Mouse (Mus musculus) brown adipose tissue, adult 24 weeks (tissue): Measurements from ENCODE around the gene Foxp1. TPM values are rescaled to one million over a fixed set of nuclear protein-coding genes. Genes with fewer than 3 reads are reported as not detected.

Source experiments
- H3K27ac ChIP-seq: fragments of 200-500 bp; replicated peaks from 2 replicates; pipeline ENCODE4 v1.5.1; 2012; ENCODE audit warnings: low read depth, mild to moderate bottlenecking, low read length
- H3K4me1 ChIP-seq: fragments of 200-500 bp; 2 replicates; pipeline ENCODE4 v1.6.1; 2012; ENCODE audit warnings: low read length, mixed read lengths; ENCODE audit not compliant: control insufficient read depth, insufficient read depth, insufficient read length
- H3K4me3 ChIP-seq: fragments of 200-500 bp; 2 replicates; pipeline ENCODE4 v1.5.1; 2012; ENCODE audit warnings: low read depth, mild to moderate bottlenecking, low read length, moderate library complexity; ENCODE audit not compliant: insufficient read depth
- polyA plus RNA-seq: library from polyadenylated mRNA; stranded (reverse); fragments of >200 nt; gene quantifications from 2 replicates; pipeline ENCODE4 v1.2.4, GENCODE M21; 2012; ENCODE audit not compliant: missing spikeins, insufficient read depth, insufficient read length

The Foxp1 gene
- polyA plus RNA-seq, 1 experiment, result 10.1 TPM

DNA sequence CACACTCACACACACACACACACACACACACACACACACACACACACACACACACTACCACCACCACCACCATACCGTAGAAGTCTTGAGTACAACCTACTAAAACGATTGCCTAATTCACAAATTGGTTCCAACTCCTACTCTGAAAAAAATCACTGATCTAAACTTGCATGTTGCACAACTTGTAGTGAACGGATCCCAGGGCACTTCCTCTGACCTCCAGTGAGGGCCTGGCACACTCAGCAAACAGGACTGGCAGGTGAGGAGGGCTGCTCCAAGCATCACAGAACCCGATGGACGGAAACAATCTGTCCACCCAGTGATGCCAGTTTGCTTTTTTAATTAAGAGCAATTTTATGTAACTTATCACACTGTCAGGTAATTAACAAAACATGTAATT lies 269.7 kb downstream of the Foxp1 start:
- Histone ChIP-seq H3K4me3 (no peak overlapping the region), H3K4me1 (0 out of 2 replicates have a peak, but pooled peaks cover 3% of the 10 kb centered on the region), H3K27ac (no peak overlapping the region)

DNA sequence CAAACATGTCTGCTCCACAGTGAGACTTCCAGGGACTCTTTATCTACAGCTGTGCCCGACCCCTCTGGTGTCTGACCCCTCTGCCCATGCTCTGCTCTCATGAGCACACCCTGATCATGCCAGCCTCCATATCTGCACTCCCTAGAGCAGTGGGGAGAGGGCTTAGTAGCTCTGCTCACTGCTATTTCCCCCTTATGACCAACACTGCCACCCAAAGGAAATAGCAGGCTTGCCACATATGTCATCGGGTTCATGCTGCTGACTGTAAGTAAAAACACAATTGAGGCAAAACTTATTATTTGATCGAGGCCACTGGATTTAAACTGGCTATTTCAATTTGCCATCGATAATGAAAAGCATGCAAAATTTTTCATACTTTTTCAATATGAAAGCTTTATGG lies 270.6 kb downstream of the Foxp1 start:
- H3K27ac ChIP-seq, result no peak overlapping the region
- no peak overlapping the region for H3K4me3 ChIP-seq
- H3K4me1 ChIP-seq, result 0 out of 2 replicates have a peak, but pooled peaks cover 3% of the 10 kb centered on the region

DNA sequence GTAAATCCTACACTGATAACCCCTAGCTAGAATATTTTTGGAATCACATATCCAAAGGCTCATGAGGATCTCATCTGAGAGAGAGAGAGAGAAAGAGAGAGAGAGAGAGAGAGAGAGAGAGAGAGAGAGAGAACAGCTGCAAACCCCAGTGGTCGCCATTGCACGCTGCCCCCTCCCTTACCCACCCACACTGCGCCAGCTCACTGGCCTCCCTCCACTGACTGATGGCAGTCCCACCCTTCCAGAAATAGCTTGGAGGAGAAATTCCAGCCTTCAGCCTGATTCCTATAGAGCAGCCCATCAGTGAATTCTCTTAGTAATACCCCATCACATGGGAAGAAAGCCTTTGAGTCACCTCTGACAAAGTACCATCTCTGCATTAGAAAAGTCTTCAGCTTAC lies 271.3 kb downstream of the Foxp1 start:
- H3K27ac ChIP-seq, result no peak overlapping the region

DNA sequence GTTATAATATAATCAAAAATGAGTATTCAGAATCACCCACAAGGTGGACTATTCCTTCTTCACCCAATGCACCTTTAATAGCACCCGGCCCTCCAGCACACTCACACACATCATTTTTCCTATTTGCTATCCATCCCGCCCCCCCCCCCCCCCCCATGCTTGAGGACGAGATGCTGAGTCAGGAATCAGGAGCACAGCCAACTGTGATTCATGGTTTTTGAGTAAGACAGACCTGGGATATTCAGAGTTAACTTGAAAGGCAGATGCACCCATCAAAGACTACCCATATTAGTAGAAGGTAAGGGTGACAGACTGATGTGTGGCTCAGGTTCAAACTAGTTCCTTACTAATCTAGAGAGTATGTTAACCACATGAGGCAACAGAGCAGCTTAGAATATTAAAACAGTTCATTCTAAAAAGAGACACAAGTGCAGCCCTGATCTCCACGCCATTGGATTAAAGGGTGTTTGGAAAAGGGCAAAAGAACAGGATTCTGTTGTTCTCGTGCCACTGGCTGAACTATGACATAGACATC lies 273.0 kb downstream of the Foxp1 start:
- 0 out of 2 replicates have a peak, but pooled peaks cover 3% of the 10 kb centered on the region for H3K4me1 ChIP-seq
- no peak overlapping the region for H3K27ac ChIP-seq
- H3K4me3 ChIP-seq, result no peak overlapping the region

More for the DNA sequence above, 271.3 kb downstream of the Foxp1 start:
- Histone ChIP-seq H3K4me1 (0 out of 2 replicates have a peak, but pooled peaks cover 3% of the 10 kb centered on the region), H3K4me3 (no peak overlapping the region)

DNA sequence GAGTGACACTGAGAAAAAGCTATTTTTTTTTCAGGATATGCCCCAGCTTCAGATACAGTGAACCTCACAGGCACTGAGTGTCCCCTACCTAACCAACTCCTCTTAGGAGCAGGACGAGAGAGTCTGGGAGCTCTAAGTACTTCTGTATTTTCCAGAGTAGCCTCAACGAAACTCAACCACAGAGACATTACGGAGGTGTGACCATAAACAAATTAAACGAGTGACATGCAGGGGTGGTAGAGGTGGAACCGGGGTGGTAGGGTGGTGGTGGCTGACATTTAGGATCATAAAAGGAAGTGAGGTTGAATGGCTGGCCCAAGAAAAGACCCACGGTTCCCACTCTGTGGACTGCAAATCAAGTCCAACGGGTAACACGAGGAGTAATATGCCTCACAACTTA lies 274.1 kb downstream of the Foxp1 start:
- 0 out of 2 replicates have a peak, but pooled peaks cover 3% of the 10 kb centered on the region for H3K4me1 ChIP-seq
- H3K27ac ChIP-seq, result no peak overlapping the region
- no peak overlapping the region for H3K4me3 ChIP-seq

DNA sequence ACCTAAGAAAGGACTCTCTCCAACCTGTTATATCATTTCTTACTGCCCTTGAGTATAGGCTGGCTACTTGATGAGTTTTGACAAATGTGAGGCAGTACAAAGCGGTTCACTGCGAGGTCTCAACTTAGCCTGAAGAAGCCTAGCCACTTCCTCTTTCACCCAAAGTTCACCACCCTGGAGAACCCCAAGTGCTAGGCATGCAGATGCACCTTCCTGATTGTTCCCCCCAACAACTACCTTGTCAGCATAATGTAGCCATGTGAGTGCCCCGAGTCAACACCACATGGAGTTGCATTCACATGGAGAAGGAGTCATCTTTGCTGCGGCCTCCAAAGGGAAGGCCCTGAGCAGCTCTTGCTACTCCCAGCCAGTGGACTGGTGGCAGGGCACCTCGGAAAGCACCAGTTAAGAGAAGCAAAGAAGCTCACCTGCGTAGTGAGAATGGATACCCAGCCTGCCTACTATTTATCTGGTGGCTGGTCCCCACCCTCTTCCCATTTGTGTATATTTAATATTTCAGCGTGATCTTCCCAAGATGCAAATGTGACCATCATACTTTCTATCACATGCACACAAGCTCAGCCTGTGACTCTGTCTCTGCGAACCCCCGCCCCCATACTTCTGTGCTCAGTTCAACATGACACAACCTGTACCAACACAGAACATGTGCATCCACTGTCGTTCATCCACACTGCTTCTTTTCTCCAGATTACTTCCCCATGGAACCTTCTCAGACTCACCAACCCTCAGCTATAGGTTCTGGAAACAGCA lies 280.7 kb downstream of the Foxp1 start:
- Histone ChIP-seq H3K27ac (no peak overlapping the region), H3K4me3 (no peak overlapping the region), H3K4me1 (no peaks in the 10 kb centered on the region)

DNA sequence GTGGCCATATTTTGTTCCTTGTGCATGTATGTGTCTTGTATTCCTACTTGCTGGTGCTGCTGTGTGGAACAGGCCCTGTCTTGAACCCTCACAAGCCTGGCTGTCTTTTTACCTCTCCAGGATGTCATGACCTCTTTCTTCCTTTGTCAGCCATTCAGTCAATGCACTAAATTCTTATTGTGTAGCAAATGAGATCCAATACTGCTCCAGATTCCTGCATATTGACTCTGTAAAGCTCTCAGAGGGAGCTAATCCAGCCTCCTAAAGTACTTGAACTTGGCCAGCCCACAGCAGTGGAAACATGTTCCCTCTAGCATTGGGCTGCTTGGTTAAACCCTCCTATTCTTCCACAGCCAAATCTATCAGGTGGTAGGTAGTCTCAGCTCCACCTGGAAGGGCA lies 281.8 kb downstream of the Foxp1 start:
- H3K27ac ChIP-seq, result no peak overlapping the region
- H3K4me1 ChIP-seq, result no peaks in the 10 kb centered on the region
- no peak overlapping the region for H3K4me3 ChIP-seq

DNA sequence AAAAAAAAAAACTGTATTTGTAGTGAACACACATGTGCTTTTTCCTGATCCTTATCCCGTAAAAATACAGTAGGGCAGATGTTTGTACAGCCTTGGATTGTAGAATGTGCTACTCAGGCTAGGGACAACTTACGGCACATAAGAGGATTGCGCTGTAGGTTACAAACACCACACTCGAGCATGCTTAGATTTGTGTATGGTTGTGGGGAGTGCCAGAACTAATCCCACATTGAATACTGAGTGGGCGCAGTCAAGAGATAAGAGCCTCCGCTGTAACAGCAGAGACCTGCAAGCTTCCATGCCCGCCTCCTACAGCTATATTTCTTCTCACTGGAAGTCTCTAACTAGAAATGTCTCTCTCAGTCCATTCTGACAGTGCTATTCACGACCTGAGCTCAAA lies 286.9 kb downstream of the Foxp1 start:
- Histone ChIP-seq H3K4me3 (no peak overlapping the region), H3K27ac (no peak overlapping the region), H3K4me1 (no peaks in the 10 kb centered on the region)

DNA sequence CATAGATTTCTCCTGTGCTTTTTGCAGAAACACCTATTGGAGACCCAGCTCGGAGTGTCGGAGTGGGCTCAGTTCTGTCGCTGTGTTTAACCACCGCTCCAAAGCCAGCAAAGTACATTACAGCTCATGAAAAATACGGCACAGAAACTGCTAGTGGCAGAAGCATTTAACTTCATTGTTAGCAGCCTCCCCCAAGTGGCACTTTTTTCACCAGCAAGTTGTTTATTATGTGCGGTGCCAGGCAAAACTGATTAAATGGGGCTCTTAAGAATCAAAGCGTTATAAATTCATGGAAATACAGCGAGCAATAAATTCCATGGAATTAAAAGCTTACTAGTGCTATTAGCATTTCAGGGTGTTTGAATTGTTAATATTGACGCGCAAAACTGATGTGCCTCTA lies 289.1 kb downstream of the Foxp1 start:
- peaks cover 2% of the 10 kb centered on the region; the same call in 1 of the 2 replicates for H3K4me1 ChIP-seq

DNA sequence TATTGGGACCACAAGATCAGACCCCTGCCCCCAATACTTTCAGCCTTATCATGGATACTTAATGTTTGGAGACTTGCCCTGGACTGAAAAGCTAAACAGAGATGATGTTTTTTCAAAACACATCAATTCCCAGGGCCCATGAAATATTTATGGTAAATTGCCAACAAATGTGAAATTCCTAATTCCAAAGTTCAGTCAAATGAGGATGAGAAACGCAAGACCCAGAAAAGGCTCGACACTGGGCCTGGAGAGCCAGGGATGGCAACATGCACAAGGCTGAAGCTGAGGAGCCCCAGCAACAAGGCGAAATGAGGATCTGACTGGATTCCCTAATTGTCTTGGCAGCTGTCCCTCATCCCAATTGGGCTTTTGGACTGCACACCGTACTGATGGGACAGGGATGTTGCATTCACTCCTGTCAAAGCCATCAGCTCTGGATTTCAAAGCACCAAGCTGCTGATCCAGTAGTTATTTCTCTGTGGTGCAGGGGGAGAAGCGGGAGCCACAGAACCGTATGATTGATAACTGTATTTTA lies 294.1 kb downstream of the Foxp1 start:
- Histone ChIP-seq H3K4me1 (peaks cover 2% of the 10 kb centered on the region; the same call in 1 of the 2 replicates), H3K4me3 (no peak overlapping the region), H3K27ac (no peak overlapping the region)

More for the DNA sequence above, 289.1 kb downstream of the Foxp1 start:
- Histone ChIP-seq H3K4me3 (no peak overlapping the region), H3K27ac (no peak overlapping the region)

DNA sequence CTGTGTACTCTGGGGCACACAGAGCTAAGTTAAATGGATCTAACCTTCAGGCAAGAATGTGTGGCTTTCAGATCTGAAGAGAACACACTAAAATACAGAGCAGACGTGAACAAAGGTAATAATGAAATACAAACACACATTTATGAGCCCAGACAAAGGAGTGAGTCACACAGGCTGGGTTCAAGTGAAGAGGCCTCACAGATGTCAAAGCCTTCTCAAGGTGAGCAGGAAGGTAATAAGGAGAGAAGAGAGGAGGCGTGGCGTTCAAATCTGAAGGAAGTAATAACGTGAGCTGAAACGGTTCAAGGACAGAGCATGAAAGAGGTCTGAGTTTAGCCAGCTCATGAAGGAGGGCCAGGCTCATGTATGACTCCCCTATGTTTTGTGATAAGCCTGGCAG lies 301.4 kb downstream of the Foxp1 start:
- Histone ChIP-seq H3K4me3 (no peak overlapping the region), H3K27ac (no peak overlapping the region), H3K4me1 (no peaks in the 10 kb centered on the region; the same call in 1 of the 2 replicates)

DNA sequence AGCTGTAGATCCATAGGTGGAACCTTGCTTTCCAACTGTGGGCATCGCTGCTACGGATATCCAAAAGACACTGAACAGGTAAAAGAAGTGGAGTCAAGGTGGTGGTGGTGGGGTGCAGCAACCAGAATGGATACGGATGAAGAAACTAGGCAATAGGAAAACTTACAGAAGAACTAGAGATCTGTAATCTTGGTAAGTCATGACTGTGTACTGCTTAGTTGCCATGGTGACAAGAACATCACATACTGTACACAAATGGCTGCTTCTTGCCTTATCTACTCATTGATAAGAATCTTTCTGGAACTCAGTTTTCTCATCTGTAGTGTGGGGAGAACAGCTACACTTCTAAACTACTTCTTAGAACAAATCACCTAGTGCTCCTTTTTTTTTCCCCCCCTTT lies 302.0 kb downstream of the Foxp1 start:
- no peak overlapping the region for H3K27ac ChIP-seq
- H3K4me1 ChIP-seq, result no peaks in the 10 kb centered on the region; the same call in 1 of the 2 replicates
- no peak overlapping the region for H3K4me3 ChIP-seq

DNA sequence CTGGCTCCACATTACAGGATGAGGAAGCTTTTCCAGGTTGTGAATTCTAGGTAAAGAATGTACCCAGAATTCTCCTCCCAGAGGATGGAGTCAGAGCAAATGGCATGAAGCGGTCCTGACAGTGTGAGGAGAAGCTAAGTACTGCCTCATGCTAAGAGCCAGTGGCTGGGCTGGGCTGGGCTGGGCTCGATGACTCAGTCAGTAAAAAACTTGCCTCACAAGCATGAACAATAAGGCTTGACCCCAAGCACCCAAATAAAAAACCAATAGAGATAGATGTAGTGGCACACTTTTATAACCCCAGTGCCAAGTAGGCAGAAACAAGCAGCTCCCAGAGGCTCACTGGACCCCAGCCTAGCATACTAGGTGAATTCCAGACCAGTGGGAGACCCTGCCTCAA lies 304.7 kb downstream of the Foxp1 start:
- Histone ChIP-seq H3K4me1 (no peaks in the 10 kb centered on the region; the same call in 1 of the 2 replicates), H3K27ac (no peak overlapping the region), H3K4me3 (no peak overlapping the region)

DNA sequence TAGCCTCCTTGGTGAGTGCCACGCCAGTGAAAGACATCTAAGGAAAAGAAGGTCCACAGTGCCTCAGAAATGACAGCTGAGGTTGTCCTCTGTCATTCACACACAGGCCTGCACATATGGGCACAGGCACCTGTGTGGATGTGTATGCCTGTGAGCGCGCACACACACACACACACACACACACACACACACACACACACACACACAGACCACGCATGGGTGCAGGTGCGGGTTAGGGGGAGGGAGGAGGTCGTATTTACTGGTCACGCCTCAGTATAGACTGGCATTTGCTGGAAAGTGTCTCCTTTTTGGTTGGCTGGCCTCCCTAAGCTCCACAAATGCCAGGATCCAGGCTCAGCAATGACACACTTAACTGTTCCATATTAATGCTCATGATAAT lies 305.4 kb downstream of the Foxp1 start:
- no peak overlapping the region for H3K27ac ChIP-seq
- no peak overlapping the region for H3K4me3 ChIP-seq
- H3K4me1 ChIP-seq, result no peaks in the 10 kb centered on the region; the same call in 1 of the 2 replicates

DNA sequence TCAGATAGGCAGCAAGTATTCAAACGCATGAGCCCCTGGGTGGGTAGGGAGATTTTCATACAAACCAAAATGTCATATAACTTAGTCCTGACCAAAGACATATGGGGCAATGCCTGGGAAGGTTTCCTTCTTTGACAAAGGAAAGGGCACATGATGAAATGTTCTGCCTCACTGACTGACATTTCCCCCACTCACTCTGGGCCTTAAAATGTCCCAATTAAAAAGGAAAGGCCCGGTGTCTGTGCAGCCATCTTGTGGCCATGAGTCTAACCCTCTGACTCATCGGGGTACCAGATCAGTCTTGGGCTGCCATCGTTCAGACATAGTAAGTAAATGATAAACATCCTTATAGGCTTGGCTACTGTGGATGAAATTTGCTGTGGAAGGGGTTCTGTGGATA lies 310.1 kb downstream of the Foxp1 start:
- no peak overlapping the region for H3K27ac ChIP-seq
- no peak overlapping the region for H3K4me3 ChIP-seq
- no peaks in the 10 kb centered on the region for H3K4me1 ChIP-seq
